15 mouse cellular contexts compared by ENCODE assay signal in genomic region chr10:108710514-108710913, GRCm38 (mm10). TPM values are rescaled to one million over a fixed set of nuclear protein-coding genes. Genes with fewer than 3 reads are reported as not detected.
DNase-seq lines count a peak whose midpoint lies in the region; ATAC-seq and TF ChIP-seq lines count a peak whose summit lies in the region.
"Had no signal": no experiment of that assay in that cellular context is flagged by ENCODE, and none has a peak within 500 bp of the region (broad histone marks: within the 10 kb centered on the region; RNA-seq: fewer than 3 reads in every experiment).

No protein-coding gene starts in this region.

- no peak for TF ChIP-seq CTCF in liver, postnatal 0 days (IDR thresholded peaks at IDR 0.05; ENCODE audit: low read depth)
- no peak for TF ChIP-seq CTCF in thymus, adult 2 months (IDR thresholded peaks at IDR 0.05; ENCODE audit: borderline replicate concordance, control insufficient read depth, extremely low read depth, insufficient read depth, low read length, poor library complexity)

- H3K4me1 ChIP-seq in kidney, embryonic 15.5 days: no peaks in the 10 kb centered on the region
- H3K4me1 ChIP-seq in liver, postnatal 0 days (ENCODE audit: insufficient read depth): no peaks in the 10 kb centered on the region
- no peaks in the 10 kb centered on the region for H3K4me1 ChIP-seq in liver, embryonic 12.5 days
- no peaks in the 10 kb centered on the region for H3K4me1 ChIP-seq in thymus, adult 2 months (replicated peaks; ENCODE audit: control insufficient read depth, insufficient read depth, low read length)
- H3K4me1 ChIP-seq: liver, embryonic 15.5 days had no signal

- no peak overlapping the region for H3K9ac ChIP-seq in kidney, embryonic 15.5 days
- H3K9ac ChIP-seq in liver, postnatal 0 days (replicated peaks): no peak overlapping the region
- no peak overlapping the region for H3K9ac ChIP-seq in liver, embryonic 12.5 days
- H3K9ac ChIP-seq: liver, embryonic 15.5 days had no signal

- no peak overlapping the region for H3K4me3 ChIP-seq in kidney, embryonic 15.5 days (replicated peaks)
- H3K4me3 ChIP-seq in liver, postnatal 0 days (ENCODE audit: low read depth, low read length): no peak overlapping the region
- H3K4me3 ChIP-seq in liver, embryonic 12.5 days: no peak overlapping the region
- H3K4me3 ChIP-seq in thymus, adult 2 months (ENCODE audit: control insufficient read depth, insufficient read depth, low read length): no peak overlapping the region
- H3K4me3 ChIP-seq: liver, embryonic 15.5 days had no signal

- H3K36me3 ChIP-seq in kidney, embryonic 15.5 days: no peaks in the 10 kb centered on the region
- H3K36me3 ChIP-seq in liver, postnatal 0 days (replicated peaks; ENCODE audit: insufficient read depth, low read length): no peaks in the 10 kb centered on the region
- no peaks in the 10 kb centered on the region for H3K36me3 ChIP-seq in liver, embryonic 12.5 days
- H3K36me3 ChIP-seq in thymus, adult 2 months (ENCODE audit: control insufficient read depth, insufficient read depth, low read length): no peaks in the 10 kb centered on the region
- H3K36me3 ChIP-seq: liver, embryonic 15.5 days had no signal

- ATAC-seq in kidney, embryonic 15.5 days (replicated peaks; ENCODE audit: low FRiP score): no peak
- ATAC-seq in liver, postnatal 0 days: peak; percentile 72
- ATAC-seq in liver, embryonic 12.5 days: no peak
- ATAC-seq: hindbrain, embryonic 16.5 days had no signal

- TF ChIP-seq EP300 in liver, postnatal 0 days (IDR thresholded peaks at IDR 0.05; ENCODE audit: low read depth): no peak

- H3K27me3 ChIP-seq in kidney, embryonic 15.5 days: no peaks in the 10 kb centered on the region
- no peaks in the 10 kb centered on the region for H3K27me3 ChIP-seq in liver, postnatal 0 days (ENCODE audit: insufficient read depth, low read length)
- no peaks in the 10 kb centered on the region for H3K27me3 ChIP-seq in liver, embryonic 12.5 days (replicated peaks)
- no peaks in the 10 kb centered on the region for H3K27me3 ChIP-seq in thymus, adult 2 months (ENCODE audit: control insufficient read depth, insufficient read depth, low read length)
- H3K27me3 ChIP-seq: liver, embryonic 15.5 days had no signal

- no peak overlapping the region for H3K27ac ChIP-seq in kidney, embryonic 15.5 days
- H3K27ac ChIP-seq in liver, postnatal 0 days (ENCODE audit: low read depth): no peak overlapping the region
- H3K27ac ChIP-seq in liver, embryonic 12.5 days: no peak overlapping the region
- H3K27ac ChIP-seq in thymus, adult 2 months (ENCODE audit: control insufficient read depth, insufficient read depth, low read length): no peak overlapping the region
- H3K27ac ChIP-seq: liver, embryonic 15.5 days had no signal

- TF ChIP-seq POLR2A in thymus, adult 2 months (IDR thresholded peaks at IDR 0.05; ENCODE audit: control insufficient read depth, extremely low read depth, insufficient read depth, low read length, poor library complexity): no peak

- DNase-seq in kidney, adult 9 months: peak; percentile 43
- DNase-seq in liver, postnatal 0 days: no peak
- DNase-seq in fibroblast of lung, adult 2 months (ENCODE audit: low read depth): peak; percentile 30
- peak; percentile 72 for DNase-seq in layer of hippocampus, adult 9-11 months
- no peak for DNase-seq in thymus, adult 2 months
- no peak for DNase-seq in thymus, postnatal 14 days
- DNase-seq: cerebellum, adult 9-11 months; heart, adult 18-20 months had no signal

- no peaks in the 10 kb centered on the region for H3K9me3 ChIP-seq in kidney, embryonic 15.5 days (replicated peaks)
- H3K9me3 ChIP-seq in liver, postnatal 0 days (ENCODE audit: low read length): no peaks in the 10 kb centered on the region
- no peaks in the 10 kb centered on the region for H3K9me3 ChIP-seq in liver, embryonic 12.5 days (replicated peaks)
- H3K9me3 ChIP-seq: liver, embryonic 15.5 days had no signal

- WGBS in kidney, embryonic 15.5 days: 61% methylated on average over 5 of the region's 5 CpGs
- WGBS in liver, postnatal 0 days (ENCODE audit: insufficient replicate concordance): 50% methylated on average over 5 of the region's 5 CpGs
- 51% methylated on average over 5 of the region's 5 CpGs for WGBS in liver, embryonic 12.5 days (ENCODE audit: insufficient replicate concordance)
- WGBS in thymus, adult 2 months: 50% methylated on average over 5 of the region's 5 CpGs

- H3K4me2 ChIP-seq in kidney, embryonic 15.5 days: no peak overlapping the region
- no peak overlapping the region for H3K4me2 ChIP-seq in liver, postnatal 0 days (ENCODE audit: low read depth, low read length)
- no peak overlapping the region for H3K4me2 ChIP-seq in liver, embryonic 12.5 days
- H3K4me2 ChIP-seq: liver, embryonic 15.5 days had no signal

RNA-seq across cellular contexts. Expression of gene Gm5136, which starts 10.6 kb away (rescaled TPM):
- not detected in 2 replicates for polyA plus RNA-seq in kidney, embryonic 15.5 days (2015; fragmentation: Nextera tagmentation; extraction: Ambion mirVana)
- not detected in 2 replicates for polyA plus RNA-seq in liver, postnatal 0 days (2015; fragmentation: Nextera tagmentation; extraction: Ambion mirVana)
- not detected in 2 replicates for polyA plus RNA-seq in liver, embryonic 12.5 days (2016; fragmentation: Nextera tagmentation; extraction: Ambion mirVana)
- polyA plus RNA-seq in thymus, adult 2 months (2012; rRNA removed): not detected in 2 replicates
- polyA plus RNA-seq: embryonic facial prominence, embryonic 11.5 days; heart, postnatal 0 days; liver, embryonic 15.5 days; midbrain, postnatal 0 days had no signal

Comparison
In these comparisons a context has a peak if more than half of its experiments do, and no peak if none do; other contexts are left out.
1. DNase-seq: peak in kidney, adult 9 months (single experiment), fibroblast of lung, adult 2 months (single experiment) and layer of hippocampus, adult 9-11 months (single experiment); none in liver, postnatal 0 days (single experiment), thymus, adult 2 months (single experiment) and thymus, postnatal 14 days (single experiment).